Mouse (Mus musculus) spleen, embryonic (tissue): Measurements from ENCODE around the gene Vmn1r138.
"Not testable (repeated sequence)": the region's sequence is repeated elsewhere in the genome, so short reads cannot be mapped to it uniquely, and the experiment has no call there.

Experiments
- CTCF ChIA-PET: fragments of 350-600 bp; sonication (Branson Sonifier 250); formaldehyde crosslinking; loops from one replicate; lab custom pipeline; 2022; lab: Charles Lee

Gene Vmn1r138

DNA sequence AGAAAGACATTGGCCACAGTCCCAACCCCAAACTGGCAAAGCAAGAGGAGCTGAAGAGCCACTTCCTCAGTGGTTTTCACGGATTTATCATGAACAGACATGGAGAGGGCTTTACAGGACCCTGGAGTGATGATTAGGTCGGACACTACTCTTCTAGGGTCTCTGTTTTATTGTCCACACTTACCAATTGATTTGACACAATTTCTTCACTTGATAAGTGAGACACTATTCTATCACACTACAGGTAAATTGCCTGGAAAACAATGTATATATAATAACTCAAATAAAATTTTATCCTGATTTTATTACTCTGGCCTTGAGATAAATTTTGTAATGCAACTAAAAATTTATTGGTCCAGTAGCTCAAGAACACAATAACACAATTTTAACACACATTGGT is at the start of gene Vmn1r138:
TSS of gene Vmn1r138 (minus strand) at position 101 of the 400 bp plus-strand sequence.
- CTCF ChIA-PET = not testable (repeated sequence)

DNA sequence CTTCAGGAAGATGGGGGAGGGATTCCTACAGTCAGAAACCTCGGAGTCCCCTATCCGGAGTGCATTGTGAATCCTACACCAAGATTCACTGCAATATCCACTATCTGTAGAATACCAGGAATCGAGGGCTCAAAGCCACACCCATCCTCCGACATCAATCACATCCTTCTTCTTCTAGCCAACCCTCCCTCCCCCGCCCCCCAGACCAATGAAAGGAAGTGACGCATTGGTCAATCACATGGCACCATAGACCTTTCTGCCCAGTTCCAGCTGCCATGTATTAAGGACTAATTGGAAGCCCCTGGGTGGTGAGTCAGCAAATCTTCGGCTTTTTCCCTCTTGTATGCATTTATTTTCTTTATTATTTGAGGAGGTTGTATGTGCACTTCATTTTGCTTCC is 40.1 kb upstream of the Vmn1r138 start, which contains the start of gene Vmn1r139:
TSS of gene Vmn1r139 (plus strand) at position 301 of the 400 bp plus-strand sequence.
- CTCF ChIA-PET = not testable (repeated sequence)

DNA sequence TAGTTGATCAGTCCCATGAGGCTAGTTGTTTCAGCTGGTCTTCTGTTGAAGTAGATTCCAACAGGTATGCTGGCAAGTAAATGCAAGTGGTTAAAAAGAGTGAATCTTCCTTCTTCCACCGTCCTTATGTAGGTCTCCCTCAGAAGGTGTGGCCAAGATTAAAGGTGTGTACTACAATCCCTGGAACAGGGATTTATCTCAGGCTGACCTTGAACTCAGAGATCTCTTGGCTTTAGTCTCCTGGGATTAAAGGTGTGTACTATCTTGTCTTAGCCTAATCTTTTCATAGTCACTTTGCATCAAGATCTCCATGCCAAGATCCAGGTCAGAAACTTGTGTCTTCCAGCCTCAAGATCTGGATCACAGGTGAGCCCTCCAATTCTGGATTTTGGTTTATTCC is 27.5 kb upstream of the Vmn1r138 start, which contains the start of gene Gm6176:
TSS of gene Gm6176 (minus strand) at position 101 of the 400 bp plus-strand sequence.
- CTCF ChIA-PET = not testable (repeated sequence)

DNA sequence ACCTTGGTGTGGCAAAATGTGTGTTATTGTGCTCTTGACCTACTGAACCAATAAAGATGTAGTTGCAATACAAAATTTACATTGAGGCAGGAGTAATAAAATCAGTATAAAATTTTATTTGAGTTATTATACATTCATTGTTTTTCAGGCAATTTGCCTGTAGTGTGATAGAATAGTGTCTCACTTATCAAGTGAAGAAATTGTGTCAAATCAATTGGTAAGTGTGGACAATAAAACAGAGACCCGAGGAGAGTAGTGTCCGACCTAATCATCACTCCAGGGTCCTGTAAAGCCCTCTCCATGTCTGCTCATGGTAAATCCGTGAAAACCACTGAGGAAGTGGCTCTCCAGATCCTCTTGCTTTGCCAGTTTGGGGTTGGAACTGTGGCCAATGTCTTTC is 34.4 kb downstream of the Vmn1r138 start, which contains the start of gene Vmn1r137:
TSS of gene Vmn1r137 (plus strand) at position 301 of the 400 bp plus-strand sequence.
- CTCF ChIA-PET = not testable (repeated sequence)
